Mouse (Mus musculus): ENCODE data around the gene Pitpnm1.

- no peak for TF ChIP-seq MAX (IDR thresholded peaks at IDR 0.05; ENCODE audit: low read depth)
- TF ChIP-seq MYOD1 (IDR thresholded peaks at IDR 0.05; ENCODE audit: control insufficient read depth in 1 of 3, insufficient read length in 2 of 3, low read depth in 2 of 3), result no peak
- TF ChIP-seq POLR2A (IDR thresholded peaks at IDR 0.05; ENCODE audit: insufficient read length, low read depth), result no peak
- TF ChIP-seq TCF12 (IDR thresholded peaks at IDR 0.05; ENCODE audit: insufficient read depth, poor library complexity, severe bottlenecking), result no peak
Measured at GRCm38 (mm10) chr19:4097441-4097825, 2.4 kb upstream of the Pitpnm1 start.
